Mouse (Mus musculus): ENCODE results near the gene Prkar1b.
A peak's percentile ranks its signal among the peaks of the same experiment; 100 is the strongest.

Prkar1b gene

DNA sequence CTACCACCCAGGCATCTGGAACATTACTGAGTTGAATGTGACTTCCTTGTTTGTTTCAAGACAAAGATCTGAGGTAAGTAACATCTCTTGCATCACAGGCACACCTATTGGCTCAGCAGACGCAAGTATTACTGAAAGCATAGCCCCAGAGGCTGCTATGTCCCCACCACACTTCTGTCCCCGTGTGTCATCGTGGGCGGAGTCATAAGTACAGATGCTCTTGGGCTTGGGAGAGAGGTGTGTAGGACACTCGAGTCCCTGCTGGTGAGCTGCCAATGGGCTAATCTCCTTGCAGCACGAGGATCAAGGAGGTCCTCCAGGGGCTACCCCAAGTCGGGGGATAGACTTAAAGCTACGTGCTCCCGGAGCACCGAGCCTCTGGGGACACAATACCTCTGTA is 96.6 kb downstream of the Prkar1b start:
- DNase-seq = no peak

DNA sequence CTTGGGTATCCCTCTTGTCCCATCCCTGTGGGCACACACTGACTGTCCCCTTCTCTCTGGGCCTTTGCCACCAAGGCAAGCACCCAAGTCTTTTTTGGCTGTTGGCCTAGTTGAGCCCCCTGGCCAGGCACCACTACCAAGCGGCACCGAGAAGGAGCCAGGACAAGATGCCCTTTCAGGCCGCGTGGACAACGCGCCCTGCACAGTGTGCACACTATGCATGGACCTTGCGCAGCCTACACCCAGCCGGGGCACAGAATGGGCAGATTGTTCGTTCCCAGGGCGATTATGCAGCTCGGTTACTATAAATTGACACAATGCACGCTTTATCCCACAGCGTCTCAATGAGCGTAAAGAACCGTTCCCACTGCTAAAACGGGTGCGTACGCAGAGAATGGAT is 98.5 kb downstream of the Prkar1b start:
- DNase-seq = no peak

DNA sequence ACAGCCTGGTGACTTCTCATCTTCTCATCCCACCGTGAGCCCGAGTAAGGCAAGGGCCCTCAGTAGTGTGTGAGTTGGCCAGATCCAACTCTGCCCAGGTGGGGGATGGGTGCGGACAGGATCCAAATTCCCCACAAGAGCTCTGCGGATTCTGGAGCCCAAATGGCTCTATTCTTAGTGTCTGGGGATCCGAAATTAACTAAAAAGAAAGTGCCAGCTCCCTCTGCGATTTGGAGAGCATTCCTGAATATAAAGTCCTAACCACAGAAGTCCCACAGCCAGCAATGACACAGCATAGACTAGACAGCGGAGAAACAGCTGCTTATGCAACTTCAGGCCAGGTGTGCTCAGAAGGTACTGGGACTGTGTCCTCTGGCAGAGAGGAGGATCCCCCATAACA is 100.4 kb downstream of the Prkar1b start:
- DNase-seq = no peak

DNA sequence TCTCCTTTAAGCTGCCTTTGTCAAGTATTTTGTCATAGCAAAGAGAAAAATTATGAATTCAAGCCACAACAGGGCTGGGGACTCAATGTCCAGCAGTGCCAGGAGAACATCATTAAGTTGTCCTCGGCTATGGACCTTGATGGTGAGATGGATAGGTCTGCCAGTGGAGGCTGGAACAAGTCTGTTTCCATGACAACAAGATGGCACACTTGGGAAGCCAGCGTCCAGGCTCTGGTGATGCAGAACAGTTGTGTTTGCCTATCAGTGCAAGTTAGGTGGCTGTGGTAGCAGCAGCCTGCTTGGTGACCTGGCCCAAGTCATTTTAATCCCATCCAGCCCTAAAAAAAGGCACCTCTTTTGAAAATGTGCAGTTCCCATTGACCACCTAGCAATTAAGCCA is 102.6 kb downstream of the Prkar1b start:
- DNase-seq = no peak

DNA sequence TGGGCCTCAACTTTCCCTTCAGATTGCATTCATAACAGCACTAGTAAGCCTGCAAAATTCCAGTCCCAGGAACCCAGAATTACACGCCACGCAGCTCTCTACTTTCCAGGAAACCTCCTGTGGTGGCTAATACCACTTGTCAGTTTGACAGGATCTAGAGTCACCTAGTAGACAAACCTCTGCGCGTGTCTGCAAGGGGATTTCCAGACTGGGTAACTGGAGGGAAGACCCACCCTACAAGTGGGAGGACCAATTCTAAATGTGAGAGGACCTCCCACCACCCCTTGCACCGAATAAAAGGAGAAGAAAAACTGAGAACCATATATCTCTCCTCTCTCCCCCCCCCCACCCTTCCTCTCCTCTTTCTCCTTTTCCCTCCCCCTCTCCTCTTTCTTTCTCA is 103.2 kb downstream of the Prkar1b start:
- DNase-seq = no peak

DNA sequence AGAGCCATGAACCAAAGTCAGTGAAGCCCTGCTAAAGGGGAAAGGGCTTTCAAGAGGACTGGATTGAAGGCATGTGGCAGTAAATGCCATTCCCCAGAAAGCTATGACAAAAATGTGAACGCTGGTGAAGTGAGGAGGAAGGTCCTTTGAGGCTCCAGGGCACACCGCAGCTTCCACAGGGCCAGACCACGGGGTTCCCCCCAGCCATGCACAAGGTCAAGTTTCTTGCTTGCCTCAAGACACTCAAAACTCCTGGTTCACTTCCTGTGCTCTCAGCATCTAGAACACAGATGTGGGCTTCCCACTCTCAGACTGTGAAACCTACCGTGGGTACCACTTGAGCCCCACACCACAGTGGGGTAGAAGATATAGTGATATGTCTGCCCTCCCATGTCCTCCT is 106.3 kb downstream of the Prkar1b start:
- no peak for DNase-seq

DNA sequence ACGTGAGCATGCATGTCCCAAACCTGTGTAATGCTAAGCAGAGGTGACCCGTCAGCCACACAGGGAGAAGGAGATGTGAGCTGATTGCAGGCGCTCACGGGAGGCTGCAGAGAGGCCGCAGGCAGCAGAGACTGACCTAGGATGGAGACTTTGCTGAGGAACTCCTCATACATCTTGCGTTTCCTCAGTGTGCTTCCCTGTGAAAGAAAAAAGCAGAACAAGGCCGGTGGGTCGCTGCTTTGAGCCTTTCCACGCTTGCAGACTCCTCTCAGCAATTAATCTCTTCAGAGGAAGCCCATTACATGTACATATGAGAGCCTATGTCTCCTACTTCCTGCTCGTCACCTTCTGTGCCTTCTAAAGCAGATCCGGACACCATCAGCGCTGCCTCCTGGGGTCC is 107.5 kb downstream of the Prkar1b start:
- no peak for DNase-seq

DNA sequence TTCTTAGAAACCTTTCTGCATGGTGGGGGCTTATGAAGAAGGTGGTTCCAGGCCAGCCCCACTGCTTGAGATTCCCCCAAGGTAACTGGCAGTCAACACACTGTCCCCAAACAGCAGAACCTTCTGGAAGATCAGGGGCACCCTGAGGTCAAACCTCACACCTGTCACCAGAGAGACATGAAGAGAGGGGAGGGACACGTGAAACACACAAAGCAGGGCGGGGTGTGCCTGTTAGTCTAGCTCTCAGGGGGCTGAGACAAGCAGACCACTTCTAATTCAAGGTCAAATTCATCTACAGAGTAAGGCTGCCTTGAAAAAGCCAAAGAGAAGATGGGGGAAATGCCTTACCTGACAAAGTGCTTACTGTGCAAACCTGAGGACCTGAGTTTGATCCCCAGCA is 114.6 kb downstream of the Prkar1b start:
- no peak for DNase-seq

DNA sequence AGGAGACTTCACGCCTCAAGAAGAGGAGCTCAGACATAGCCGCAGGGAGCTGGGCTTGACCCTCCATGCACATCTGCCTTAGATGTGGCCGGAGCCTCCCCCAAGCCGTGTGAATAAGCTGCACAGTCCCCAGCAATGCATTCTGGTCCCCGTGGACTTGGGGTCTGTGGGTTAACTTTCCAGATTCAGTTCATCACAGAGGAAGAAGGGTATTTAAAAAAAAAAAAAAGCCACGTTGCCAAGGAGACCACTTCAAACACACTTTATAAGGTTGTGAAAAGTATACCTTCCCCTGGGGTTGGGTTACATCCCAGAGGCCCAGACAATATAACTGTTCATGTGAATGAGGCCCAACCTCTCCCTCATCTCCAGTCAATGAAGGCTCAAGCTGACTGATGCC is 115.1 kb downstream of the Prkar1b start:
- no peak for DNase-seq

DNA sequence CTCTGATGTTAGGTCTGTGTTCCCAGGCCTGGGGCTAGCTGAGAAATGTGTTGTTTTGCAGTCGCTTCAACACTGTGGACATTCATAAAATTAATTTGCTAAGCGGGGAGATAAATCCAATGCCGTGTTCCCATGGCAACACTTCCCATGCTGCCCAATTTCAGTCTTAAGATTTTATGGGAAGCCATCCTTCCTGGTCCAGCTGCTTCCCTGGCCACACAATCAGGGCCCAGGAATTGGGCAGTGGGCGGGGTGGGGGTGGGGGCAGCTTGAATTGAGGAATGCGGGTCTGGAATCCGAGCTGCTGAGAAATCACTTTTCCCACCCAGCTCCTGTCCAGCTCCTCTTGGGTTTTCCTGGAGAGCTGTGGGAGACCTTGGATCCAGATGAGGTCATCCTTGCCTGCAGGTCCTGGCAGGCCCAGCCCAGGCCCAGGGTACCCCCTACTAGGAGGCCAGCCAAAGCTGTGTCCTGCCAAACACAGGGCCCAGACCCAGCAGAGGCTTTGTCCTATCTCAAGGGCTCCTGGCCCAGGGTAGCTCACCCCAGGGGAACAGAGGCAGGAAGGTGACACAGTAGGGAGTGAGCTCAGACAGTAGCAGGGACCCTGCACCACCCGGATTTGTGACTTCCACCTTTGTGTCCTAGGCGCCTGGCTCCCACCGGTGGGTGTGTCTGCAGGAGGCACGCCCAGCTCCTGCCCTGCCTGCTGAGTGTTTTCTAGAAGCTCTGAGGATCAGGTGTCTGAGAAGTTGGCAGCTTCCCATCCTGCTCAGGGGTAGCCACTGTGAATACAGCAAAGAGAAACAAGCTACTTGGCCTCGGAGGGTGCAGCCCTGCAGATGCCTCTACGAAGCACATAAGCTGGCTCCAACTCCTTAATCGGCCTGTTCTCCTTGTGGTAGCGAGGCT is 116.1 kb downstream of the Prkar1b start:
- peak; percentile 34 to 48 for DNase-seq

DNA sequence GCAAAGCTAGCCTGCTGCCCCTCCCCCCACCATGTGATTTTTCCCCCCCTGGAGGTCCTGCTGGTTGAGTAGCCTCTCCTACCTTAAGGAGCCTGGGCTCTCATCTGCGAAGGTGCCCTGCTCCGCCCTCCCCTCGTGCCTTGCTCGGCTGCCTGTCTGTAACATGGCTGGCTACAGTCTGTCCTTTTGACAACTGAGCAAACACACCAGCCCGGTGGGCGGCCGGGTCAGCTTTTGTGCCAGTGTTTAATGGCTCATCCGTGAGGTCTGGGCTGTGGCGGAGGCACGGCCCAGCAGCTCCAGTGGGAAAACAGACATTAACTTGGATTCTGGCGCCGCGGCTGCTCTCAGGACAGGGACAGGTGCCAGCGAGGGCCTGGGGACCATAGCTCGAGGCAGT is 122.2 kb downstream of the Prkar1b start:
- no peak for DNase-seq

DNA sequence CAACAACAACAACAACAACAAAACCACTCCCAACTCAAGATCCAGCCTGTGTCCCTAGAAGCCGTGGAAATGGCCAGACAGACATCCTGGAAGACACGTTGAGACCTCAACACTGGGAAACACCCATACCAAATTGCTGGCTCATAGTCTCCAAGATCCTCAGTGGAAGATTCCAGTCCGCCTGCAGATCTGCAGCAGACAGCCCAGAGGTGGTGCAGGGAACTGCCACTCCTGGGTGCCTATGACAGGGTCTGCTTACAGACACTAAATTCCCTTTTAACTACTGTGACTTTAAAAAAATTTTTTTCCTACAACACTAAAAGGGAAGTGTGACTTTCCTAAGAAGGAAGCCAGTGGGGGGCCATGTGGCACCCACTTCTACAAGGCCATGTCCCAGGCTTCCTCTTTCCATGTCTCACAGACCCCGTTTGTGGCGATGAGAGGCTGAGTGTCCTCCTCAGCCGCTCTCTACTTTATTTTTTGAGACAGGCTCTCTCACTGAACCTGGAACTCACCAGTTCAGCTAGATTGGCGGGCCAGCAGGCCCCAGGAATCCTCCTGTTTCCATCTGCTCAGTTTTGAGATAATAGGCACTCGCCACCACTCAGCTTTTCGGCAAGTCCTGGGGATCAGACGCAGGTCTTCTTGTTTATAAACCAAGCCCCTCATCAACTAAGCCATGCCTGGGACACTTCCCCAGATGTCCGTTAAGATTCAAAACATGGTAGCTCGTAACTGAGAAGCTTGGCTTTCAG is 125.3 kb downstream of the Prkar1b start:
- DNase-seq = peak; percentile 54 to 58

DNA sequence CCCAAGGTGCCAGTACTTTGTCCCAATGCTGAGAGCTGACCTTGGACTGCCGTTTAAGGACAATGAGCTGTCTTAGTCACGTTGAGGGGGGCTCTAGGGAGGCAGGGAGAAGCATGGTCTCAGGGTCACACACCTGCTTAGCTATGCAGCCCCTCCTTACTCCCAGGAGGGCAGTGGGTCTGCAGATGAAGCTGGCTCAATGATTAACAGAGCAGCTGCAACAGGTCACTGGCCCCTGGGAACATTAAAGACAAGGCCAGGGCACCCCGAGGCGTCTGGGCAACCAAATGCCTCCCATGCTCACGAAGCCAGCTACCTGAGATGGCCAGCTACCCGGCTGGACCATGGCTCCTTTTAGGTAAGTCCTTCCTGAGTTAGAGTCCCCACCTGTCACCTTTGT is 129.2 kb downstream of the Prkar1b start:
- DNase-seq = no peak

DNA sequence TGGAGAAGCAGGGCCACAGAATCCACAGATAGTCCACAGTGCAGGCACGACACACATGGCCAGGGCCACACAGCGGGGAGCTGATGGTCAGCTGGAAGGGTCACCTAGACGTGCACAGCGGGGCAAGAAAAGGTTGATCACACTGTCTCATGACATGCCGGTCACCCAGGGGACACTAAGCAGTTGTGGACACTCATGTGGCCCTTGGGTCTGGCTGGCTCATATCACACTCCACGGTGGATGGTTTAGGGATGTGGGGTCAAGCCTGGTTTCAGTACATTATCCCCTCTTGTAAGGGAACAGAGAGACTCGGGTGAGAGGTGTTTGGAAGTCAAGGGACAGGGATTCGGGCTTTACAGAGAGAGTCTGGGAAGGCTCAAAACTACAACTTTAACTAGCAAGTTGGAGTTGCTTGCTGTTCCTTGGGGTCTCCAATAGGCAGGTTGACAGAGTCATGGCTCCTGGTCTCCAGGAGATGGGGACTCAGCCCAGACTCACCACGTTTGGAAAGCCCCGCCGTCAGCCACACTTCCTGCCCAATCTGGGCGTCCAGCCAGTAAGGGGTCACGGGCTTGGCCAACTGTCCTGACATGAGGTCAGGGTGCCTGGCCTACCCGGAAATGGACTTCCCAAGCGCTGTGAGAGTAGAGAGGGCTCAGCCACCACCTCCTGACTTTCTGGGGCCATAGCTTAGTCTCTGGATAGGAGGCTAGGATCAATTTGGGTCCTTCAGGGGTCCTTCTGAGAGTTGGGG is 132.3 kb downstream of the Prkar1b start:
- DNase-seq = no peak

DNA sequence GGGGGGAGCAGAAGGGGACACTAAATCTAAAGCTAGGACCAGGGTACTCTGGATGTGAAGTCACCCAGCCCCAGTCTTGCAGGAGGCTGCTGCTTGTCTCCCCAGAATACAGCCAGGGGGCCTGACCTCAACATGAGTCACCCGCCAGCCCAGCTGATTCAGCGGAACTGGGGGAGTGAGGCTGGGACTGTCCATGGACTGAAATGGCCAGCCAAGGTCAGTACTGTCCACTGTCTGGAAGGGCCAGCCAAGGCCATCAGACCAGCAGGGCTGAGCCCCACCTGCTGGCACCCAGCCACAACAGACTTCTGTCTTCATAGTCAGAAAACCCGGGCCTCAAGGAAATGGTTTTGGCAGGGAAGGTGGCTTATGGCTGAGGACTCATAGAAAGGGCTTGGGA is 134.7 kb downstream of the Prkar1b start:
- peak in 1 of 2 experiments; percentile 41 for DNase-seq

DNA sequence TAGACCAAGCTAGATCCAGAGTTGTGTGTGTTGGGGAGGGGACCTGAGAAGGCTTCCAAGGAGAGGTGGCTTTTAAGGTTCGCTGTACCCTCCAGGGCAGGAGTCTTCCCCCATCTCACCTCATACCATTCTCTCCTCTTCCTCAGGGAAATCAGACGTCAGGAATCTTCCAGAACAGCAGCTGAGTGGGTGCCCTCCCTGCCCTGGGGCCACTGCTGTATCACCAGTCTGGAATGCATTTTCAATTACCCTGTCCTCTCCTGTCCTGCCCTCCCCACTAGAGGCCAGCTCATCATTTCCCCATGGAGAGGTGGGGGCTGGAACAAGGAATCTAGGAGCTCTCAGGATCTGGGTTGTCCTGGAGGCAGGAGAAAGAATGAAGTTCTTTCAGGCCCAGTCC is 139.2 kb downstream of the Prkar1b start:
- DNase-seq = no peak

DNA sequence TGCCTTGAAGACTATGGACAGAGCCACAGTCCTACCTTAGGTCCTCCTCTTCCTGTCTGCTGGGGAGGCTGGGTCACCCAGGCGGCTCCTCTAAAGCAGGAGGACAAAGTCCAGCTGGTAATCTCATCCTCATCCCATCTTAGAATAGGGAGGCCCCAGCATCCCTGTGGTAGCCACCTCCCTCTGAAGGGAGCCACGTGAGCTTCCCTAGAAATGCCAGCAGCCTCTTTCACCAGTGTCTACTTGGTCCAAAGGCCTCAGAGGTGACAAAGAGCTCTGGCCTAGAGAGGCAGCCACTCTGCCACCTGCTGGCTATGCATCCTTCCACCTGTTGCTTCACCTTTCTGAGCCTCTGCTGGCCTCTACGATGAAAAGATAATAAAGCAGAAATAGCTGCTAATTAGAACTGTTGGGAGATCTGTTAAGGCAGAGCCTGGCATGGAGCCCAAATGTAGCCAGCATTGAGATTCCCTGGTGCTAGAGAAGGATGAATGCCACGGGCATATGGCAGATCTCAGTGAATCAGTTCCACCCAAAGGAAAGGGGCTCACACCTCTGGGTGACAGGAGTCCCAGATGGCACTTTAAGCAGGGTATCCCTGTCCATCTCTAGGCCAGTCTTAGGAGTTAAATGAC is 142.5 kb downstream of the Prkar1b start:
- peak; percentile 41 to 43 for DNase-seq

DNA sequence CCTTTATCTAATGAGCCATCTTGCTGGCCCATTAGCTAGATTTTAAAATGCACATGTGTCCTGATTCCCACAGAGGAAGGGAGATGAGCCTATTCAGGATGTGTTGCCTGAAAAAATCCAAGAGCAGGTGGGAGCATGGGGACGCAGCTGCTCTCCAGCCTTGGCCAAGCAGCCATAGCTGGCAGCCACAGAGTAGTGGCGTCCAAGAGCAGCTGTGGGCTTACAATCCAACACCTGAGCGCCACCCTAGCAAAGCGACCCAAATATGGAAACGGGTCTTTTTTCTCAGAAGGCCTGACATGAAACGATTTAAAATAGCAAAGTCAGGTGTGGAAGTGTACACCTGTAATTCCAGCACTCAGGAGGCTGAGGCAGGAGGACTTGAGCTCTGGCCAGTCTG is 145.2 kb downstream of the Prkar1b start:
- no peak for DNase-seq

DNA sequence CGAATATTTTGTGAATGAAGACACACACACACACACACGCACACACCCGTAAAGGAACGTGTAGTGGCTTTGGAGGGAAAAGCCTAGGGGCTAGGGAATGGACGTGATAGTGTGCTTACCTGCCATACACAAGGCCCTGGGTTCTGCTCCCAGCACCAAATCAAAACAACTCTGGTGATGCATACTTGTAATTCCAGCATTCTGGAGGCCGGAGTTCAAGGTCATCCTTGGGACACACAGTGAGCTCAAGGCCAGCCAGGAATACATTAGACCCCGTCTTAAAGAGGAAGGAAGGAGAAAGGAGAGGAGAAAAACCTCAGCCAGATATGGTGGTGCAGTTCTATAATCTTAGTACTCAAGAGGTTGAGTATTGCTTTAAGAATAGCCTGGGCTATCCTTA is 150.1 kb downstream of the Prkar1b start:
- DNase-seq = no peak

DNA sequence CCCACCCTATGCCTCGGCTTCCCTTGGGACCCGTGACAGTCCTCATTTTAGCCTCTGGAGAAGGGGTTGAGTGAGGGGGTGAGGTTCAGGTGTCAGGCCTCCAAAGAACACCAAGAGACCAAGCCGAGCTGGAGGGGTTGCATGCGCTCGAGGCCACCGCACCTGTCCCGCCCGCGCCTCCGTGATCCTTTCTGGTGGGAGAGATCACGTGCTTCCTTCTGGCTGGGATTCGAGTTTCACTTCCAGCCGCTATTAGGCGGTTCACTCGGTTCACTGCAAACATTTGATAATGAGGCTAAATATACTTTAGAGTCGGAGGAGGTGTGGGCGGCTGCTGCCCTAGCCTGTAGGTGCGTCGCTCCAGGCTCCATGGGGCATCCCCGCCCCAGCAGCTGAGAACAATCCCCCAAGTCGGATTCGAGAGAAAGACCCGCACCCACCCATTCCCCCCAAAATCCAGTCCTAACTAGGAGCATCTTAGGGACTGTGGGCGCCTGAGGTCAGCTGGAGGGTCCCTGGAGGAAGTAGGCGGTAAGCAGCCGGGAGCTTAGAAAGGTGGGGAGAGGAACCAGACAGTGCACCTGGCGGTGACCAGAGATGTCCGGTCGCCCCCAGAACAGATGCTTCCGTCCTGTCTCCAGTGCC is 151.7 kb downstream of the Prkar1b start:
- no peak for DNase-seq

DNA sequence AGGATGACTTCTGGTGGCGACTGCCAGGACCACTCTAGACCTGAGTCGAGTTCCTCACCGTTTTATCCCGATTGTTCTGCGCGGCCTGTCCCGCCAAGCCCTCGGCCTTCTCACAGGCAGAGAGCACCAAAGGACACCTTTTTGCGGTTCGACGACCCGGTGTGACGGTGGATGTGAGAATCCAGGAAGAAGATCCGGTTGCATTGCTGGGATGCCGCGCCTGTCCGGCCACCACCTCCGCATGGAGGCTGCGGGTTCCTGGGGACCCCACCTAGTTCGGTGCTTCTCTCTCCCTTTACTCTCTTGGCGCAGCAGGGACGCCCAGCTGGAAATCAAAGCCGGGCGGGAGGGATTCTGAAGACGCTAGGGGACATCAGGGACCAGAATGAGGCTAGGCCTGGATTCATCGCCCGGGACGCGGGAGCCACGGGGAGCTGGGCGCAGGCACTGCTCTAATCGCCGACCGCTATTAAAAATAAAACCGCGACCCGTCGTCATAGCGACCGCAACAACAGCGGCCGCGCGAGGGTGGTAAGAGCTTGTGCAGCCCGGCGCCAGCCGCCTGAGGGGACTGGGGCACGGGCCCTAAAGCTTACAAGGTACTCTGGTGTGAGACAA is 152.5 kb downstream of the Prkar1b start, which contains the start of gene Pdgfa:
Gene Pdgfa, minus strand, starts transcription at position 200 of the 618 bp plus-strand sequence.
- peak; percentile 19 to 34 for DNase-seq

Data from cerebellum, postnatal 36 days (tissue).